Mouse (Mus musculus) midbrain, embryonic 11.5 days (tissue): ENCODE results near the gene Gnat2. TPM values are rescaled to one million over a fixed set of nuclear protein-coding genes. Genes with fewer than 3 reads are reported as not detected.

Experiments used
- ATAC-seq: fragments of 200-750 bp; cut with Nextera tagmentation; 2 replicates; pipeline ENCODE4 v1.8.0; 2017; ENCODE audit warnings: moderate TSS enrichment, moderate library complexity; ENCODE audit not compliant: low FRiP score
- DNase-seq: peaks from one replicate; pipeline ENCODE4 v3.0.0; 2015; ENCODE audit warnings: low spot score; ENCODE audit errors: missing footprints
- H3K27ac ChIP-seq: fragments of 300-500 bp; sonication (generic); 2 replicates; pipeline ENCODE4 v1.5.1; 2014; ENCODE audit warnings: low read depth, low read length
- H3K27me3 ChIP-seq: fragments of 300-500 bp; sonication (generic); 2 replicates; pipeline ENCODE4 v1.6.1; 2014; ENCODE audit warnings: mild to moderate bottlenecking, low read length, moderate library complexity, mixed read lengths; ENCODE audit not compliant: control insufficient read depth, insufficient read depth
- H3K36me3 ChIP-seq: fragments of 300-500 bp; sonication (generic); 2 replicates; pipeline ENCODE4 v1.6.1; 2014; ENCODE audit warnings: mild to moderate bottlenecking, low read length, moderate library complexity, mixed read lengths; ENCODE audit not compliant: control insufficient read depth, insufficient read depth
- H3K4me1 ChIP-seq: fragments of 300-500 bp; sonication (generic); 2 replicates; pipeline ENCODE4 v1.6.1; 2014; ENCODE audit warnings: low read length; ENCODE audit not compliant: control insufficient read depth, insufficient read depth
- H3K4me2 ChIP-seq: fragments of 300-500 bp; sonication (generic); 2 replicates; pipeline ENCODE4 v1.6.1; 2014; ENCODE audit warnings: mild to moderate bottlenecking, moderate library complexity
- H3K4me3 ChIP-seq: fragments of 300-500 bp; sonication (generic); 2 replicates; pipeline ENCODE4 v1.5.1; 2014; ENCODE audit warnings: low read depth, low read length
- H3K9ac ChIP-seq: fragments of 300-500 bp; sonication (generic); 2 replicates; pipeline ENCODE4 v1.6.1; 2014; ENCODE audit warnings: low read length
- H3K9me3 ChIP-seq: fragments of 300-500 bp; sonication (generic); 2 replicates; pipeline ENCODE4 v1.6.1; 2016; ENCODE audit warnings: low read length; ENCODE audit not compliant: control insufficient read depth
- WGBS: fragments of 180-500 bp; shearing (Covaris S2); extraction: QIAGEN DNeasy Blood & Tissue Kit; methylation state at CpG from one replicate; pipeline ENCODE4 v1.1.7; 2014; 5-methylcytosine and 5-hydroxymethylcytosine counted together
- polyA plus RNA-seq: library from polyadenylated mRNA; unstranded; fragments of >200 nt; fragmentation: Nextera tagmentation; extraction: Ambion mirVana; gene quantifications from 2 replicates; pipeline ENCODE4 v1.2.1, GENCODE M21; 2014

The Gnat2 gene
- polyA plus RNA-seq, 1 experiment from 2014 or later = 0.90 TPM

GRCm38 (mm10) chr3:108089916-108090315 is 2.7 kb upstream of the Gnat2 start:
- Histone ChIP-seq H3K4me3 (no peak overlapping the region), H3K9ac (no peak overlapping the region), H3K4me1 (peaks cover 6% of the 10 kb centered on the region), H3K36me3 (no peaks in the 10 kb centered on the region), H3K27me3 (no peaks in the 10 kb centered on the region; the same call in 1 of the 2 replicates), H3K9me3 (no peaks in the 10 kb centered on the region), H3K27ac (no peak overlapping the region), H3K4me2 (no peak overlapping the region)
- no peak for DNase-seq
- WGBS = 47% methylated on average over 2 of the region's 2 CpGs
- no peak for ATAC-seq

- Histone ChIP-seq H3K4me2 (no peak overlapping the region), H3K4me1 (peaks cover 4% of the 10 kb centered on the region), H3K27me3 (no peaks in the 10 kb centered on the region; the same call in 1 of the 2 replicates), H3K27ac (no peak overlapping the region), H3K9ac (no peak overlapping the region), H3K4me3 (no peak overlapping the region), H3K9me3 (no peaks in the 10 kb centered on the region), H3K36me3 (no peaks in the 10 kb centered on the region)
- 84% methylated on average over 2 of the region's 2 CpGs for WGBS
- DNase-seq (no peak), ATAC-seq (no peak)
These were observed 2.0 kb upstream of the Gnat2 start for GRCm38 (mm10) chr3:108090561-108090960.

- Histone ChIP-seq H3K4me2 (no peak overlapping the region), H3K27me3 (no peaks in the 10 kb centered on the region; the same call in 1 of the 2 replicates), H3K27ac (no peak overlapping the region), H3K9me3 (no peaks in the 10 kb centered on the region), H3K4me1 (no peaks in the 10 kb centered on the region), H3K36me3 (no peaks in the 10 kb centered on the region), H3K9ac (no peak overlapping the region), H3K4me3 (no peak overlapping the region)
- DNase-seq = no peak
- WGBS = 77% methylated on average over 6 of the region's 6 CpGs
- ATAC-seq = no peak
These were observed 559 bp upstream of the Gnat2 start for GRCm38 (mm10) chr3:108092030-108092429.

GRCm38 (mm10) chr3:108093306-108093705 is 717 bp downstream of the Gnat2 start:
- Histone ChIP-seq H3K27ac (no peak overlapping the region), H3K9ac (no peak overlapping the region), H3K36me3 (no peaks in the 10 kb centered on the region), H3K4me1 (no peaks in the 10 kb centered on the region), H3K27me3 (no peaks in the 10 kb centered on the region; the same call in 1 of the 2 replicates), H3K4me3 (no peak overlapping the region), H3K4me2 (no peak overlapping the region), H3K9me3 (no peaks in the 10 kb centered on the region)
- 55% methylated on average over 6 of the region's 6 CpGs for WGBS
- DNase-seq = no peak
- ATAC-seq = no peak

GRCm38 (mm10) chr3:108094146-108094545 is 1.6 kb downstream of the Gnat2 start:
- DNase-seq (no peak), ATAC-seq (no peak)
- Histone ChIP-seq H3K4me1 (no peaks in the 10 kb centered on the region), H3K9me3 (no peaks in the 10 kb centered on the region), H3K27ac (no peak overlapping the region), H3K27me3 (no peaks in the 10 kb centered on the region; the same call in 1 of the 2 replicates), H3K9ac (no peak overlapping the region), H3K4me3 (no peak overlapping the region), H3K4me2 (no peak overlapping the region), H3K36me3 (no peaks in the 10 kb centered on the region)
- whole genome bisulfite sequencing = 82% methylated on average over 1 of the region's 1 CpGs

GRCm38 (mm10) chr3:108094976-108095760 is 2.6 kb downstream of the Gnat2 start:
- Histone ChIP-seq H3K9ac (no peak overlapping the region), H3K4me1 (no peaks in the 10 kb centered on the region), H3K4me2 (no peak overlapping the region), H3K9me3 (no peaks in the 10 kb centered on the region), H3K4me3 (no peak overlapping the region), H3K36me3 (no peaks in the 10 kb centered on the region), H3K27ac (no peak overlapping the region), H3K27me3 (no peaks in the 10 kb centered on the region; the same call in 1 of the 2 replicates)
- ATAC-seq = no peak
- 89% methylated on average over 12 of the region's 12 CpGs for WGBS
- no peak for DNase-seq

- Histone ChIP-seq H3K4me2 (no peak overlapping the region), H3K9ac (no peak overlapping the region), H3K27ac (no peak overlapping the region), H3K36me3 (no peaks in the 10 kb centered on the region), H3K27me3 (no peaks in the 10 kb centered on the region), H3K4me3 (no peak overlapping the region), H3K4me1 (no peaks in the 10 kb centered on the region), H3K9me3 (no peaks in the 10 kb centered on the region)
- DNase-seq (no peak), ATAC-seq (no peak)
- WGBS = 79% methylated on average over 8 of the region's 8 CpGs
These were observed 3.6 kb downstream of the Gnat2 start for GRCm38 (mm10) chr3:108096226-108096625.

- no peak overlapping the region for H3K27ac ChIP-seq
These were observed 4.1 kb downstream of the Gnat2 start for GRCm38 (mm10) chr3:108096726-108097125.

GRCm38 (mm10) chr3:108097656-108098055 is 5.1 kb downstream of the Gnat2 start:
- ATAC-seq (no peak), DNase-seq (no peak)
- 87% methylated on average over 8 of the region's 8 CpGs for WGBS
- H3K36me3 ChIP-seq = no peaks in the 10 kb centered on the region
- H3K9ac ChIP-seq = no peak overlapping the region
- H3K9me3 ChIP-seq = no peaks in the 10 kb centered on the region
- H3K4me1 ChIP-seq = no peaks in the 10 kb centered on the region
- H3K4me3 ChIP-seq = no peak overlapping the region
- no peak overlapping the region for H3K4me2 ChIP-seq
- no peak overlapping the region for H3K27ac ChIP-seq
- H3K27me3 ChIP-seq = no peaks in the 10 kb centered on the region

More at GRCm38 (mm10) chr3:108096726-108097125, 4.1 kb downstream of the Gnat2 start:
- Histone ChIP-seq H3K4me2 (no peak overlapping the region), H3K9ac (no peak overlapping the region), H3K9me3 (no peaks in the 10 kb centered on the region), H3K4me1 (no peaks in the 10 kb centered on the region), H3K4me3 (no peak overlapping the region), H3K36me3 (no peaks in the 10 kb centered on the region), H3K27me3 (no peaks in the 10 kb centered on the region)
- WGBS = 84% methylated on average over 10 of the region's 10 CpGs
- DNase-seq (no peak), ATAC-seq (no peak)
